Mouse (Mus musculus) kidney, postnatal 0 days (tissue): ENCODE data around the gene Ankrd17. TPM values are rescaled to one million over a fixed set of nuclear protein-coding genes. Genes with fewer than 3 reads are reported as not detected.

Source experiments
- ATAC-seq: fragments of 200-750 bp; cut with Nextera tagmentation; replicated peaks from 2 replicates; pipeline ENCODE4 v1.8.0; 2017; ENCODE audit warnings: low read depth, moderate number of reproducible peaks, moderate TSS enrichment, moderate library complexity; ENCODE audit not compliant: low FRiP score
- DNase-seq: peaks from one replicate; pipeline ENCODE4 v3.0.0-alpha.2; 2016; ENCODE audit warnings: low spot score
- H3K27ac ChIP-seq: fragments of 300-500 bp; sonication (generic); 2 replicates; pipeline ENCODE4 v1.5.1; 2014; ENCODE audit warnings: mild to moderate bottlenecking
- H3K27me3 ChIP-seq: fragments of 300-500 bp; sonication (generic); 2 replicates; pipeline ENCODE4 v1.6.1; 2014; ENCODE audit warnings: low read length, mixed read lengths; ENCODE audit not compliant: insufficient read depth
- H3K36me3 ChIP-seq: fragments of 300-500 bp; sonication (generic); 2 replicates; pipeline ENCODE4 v1.6.1; 2014; ENCODE audit warnings: low read length, mixed read lengths; ENCODE audit not compliant: insufficient read depth
- H3K4me1 ChIP-seq: fragments of 300-500 bp; sonication (generic); replicated peaks from 2 replicates; pipeline ENCODE4 v1.6.1; 2014; ENCODE audit warnings: antibody characterized with exemption, low read length, mixed read lengths; ENCODE audit not compliant: insufficient read depth
- H3K4me2 ChIP-seq: fragments of 300-500 bp; sonication (generic); 2 replicates; pipeline ENCODE4 v1.6.1; 2014; ENCODE audit warnings: mild to moderate bottlenecking, low read length, moderate library complexity, mixed read lengths
- H3K4me3 ChIP-seq: fragments of 300-500 bp; sonication (generic); replicated peaks from 2 replicates; pipeline ENCODE4 v1.5.1; 2014; ENCODE audit warnings: low read depth, low read length
- H3K9ac ChIP-seq: fragments of 300-500 bp; sonication (generic); 2 replicates; pipeline ENCODE4 v1.6.1; 2014; ENCODE audit warnings: low read depth, low read length
- H3K9me3 ChIP-seq: fragments of 300-500 bp; sonication (generic); replicated peaks from 2 replicates; pipeline ENCODE4 v1.6.1; 2016; ENCODE audit warnings: low read length, inconsistent platforms, mixed read lengths
- CTCF ChIP-seq: IDR thresholded peaks from 2 replicates; pipeline ENCODE4 v1.5.1; 2016; ENCODE audit warnings: antibody characterized with exemption, low read depth, mild to moderate bottlenecking, moderate library complexity
- WGBS: fragments of 180-500 bp; shearing (Covaris S2); extraction: QIAGEN DNeasy Blood & Tissue Kit; methylation state at CpG from one replicate; pipeline ENCODE4 v1.1.7; 2014; 5-methylcytosine and 5-hydroxymethylcytosine counted together
- polyA plus RNA-seq: library from polyadenylated mRNA; unstranded; fragments of >200 nt; fragmentation: Nextera tagmentation; extraction: Ambion mirVana; gene quantifications from 2 replicates; pipeline ENCODE4 v1.2.1, GENCODE M21; 2015

Ankrd17 gene
- polyA plus RNA-seq, 1 experiment from 2014 or later: 23.2 TPM

DNA sequence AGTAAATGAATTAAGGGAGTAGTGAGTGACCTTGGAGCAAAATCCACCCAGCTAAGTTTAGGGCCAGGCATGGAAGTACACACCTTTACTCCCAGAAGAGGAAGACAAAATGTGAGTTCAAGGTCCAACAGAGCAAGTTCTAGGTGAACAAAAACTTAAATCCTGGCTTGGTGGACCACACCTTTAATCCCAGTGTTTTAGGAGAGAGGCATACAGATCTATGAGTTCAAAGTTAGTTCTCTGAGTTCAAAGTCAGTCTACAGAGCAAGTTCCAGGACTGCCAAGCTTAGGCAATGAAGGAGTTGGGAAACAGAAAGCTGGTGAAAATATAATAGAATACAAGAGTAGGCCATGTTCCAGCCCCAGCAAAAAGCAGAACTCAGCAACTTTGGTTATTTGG is 118.9 kb downstream of the Ankrd17 start:
- Histone ChIP-seq H3K27ac (no peak overlapping the region), H3K27me3 (no peaks in the 10 kb centered on the region), H3K9ac (no peak overlapping the region), H3K36me3 (peaks cover 61% of the 10 kb centered on the region), H3K4me3 (no peak overlapping the region), H3K9me3 (no peaks in the 10 kb centered on the region), H3K4me2 (no peak overlapping the region), H3K4me1 (no peaks in the 10 kb centered on the region)
- TF ChIP-seq CTCF: no peak
- ATAC-seq (no peak), DNase-seq (no peak)

- Histone ChIP-seq H3K4me2 (no peak overlapping the region), H3K36me3 (peaks cover 63% of the 10 kb centered on the region), H3K4me1 (no peaks in the 10 kb centered on the region), H3K27me3 (no peaks in the 10 kb centered on the region), H3K9ac (no peak overlapping the region), H3K9me3 (no peaks in the 10 kb centered on the region), H3K27ac (no peak overlapping the region), H3K4me3 (no peak overlapping the region)
- TF ChIP-seq CTCF: no peak
- ATAC-seq: no peak
- WGBS: 89% methylated on average over 2 of the region's 2 CpGs
- no peak for DNase-seq
Measured at GRCm38 (mm10) chr5:90246987-90247386, 119.4 kb downstream of the Ankrd17 start.

DNA sequence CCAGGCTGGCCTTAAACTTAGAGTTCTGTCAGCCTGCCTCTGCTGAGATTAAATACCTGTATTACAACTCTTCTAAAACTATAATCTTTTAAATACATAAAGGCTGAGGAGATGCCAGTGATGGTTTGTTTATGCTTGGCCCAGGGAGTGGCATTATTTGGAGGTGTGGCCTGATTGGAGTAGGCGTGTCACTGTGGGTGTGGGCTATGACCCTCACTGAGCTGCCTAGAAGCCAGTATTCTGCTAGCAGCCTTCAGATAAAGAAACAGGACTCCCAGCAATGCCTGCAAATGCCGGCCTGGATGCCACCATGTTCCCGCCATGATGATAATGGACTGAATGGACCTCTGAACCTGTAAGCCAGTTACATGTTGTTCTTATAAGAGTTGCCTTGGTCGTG is 119.8 kb downstream of the Ankrd17 start:
- H3K4me2 ChIP-seq: no peak overlapping the region
- no peak for ATAC-seq
- WGBS: 90% methylated on average over 4 of the region's 4 CpGs
- no peak overlapping the region for H3K4me3 ChIP-seq
- H3K9me3 ChIP-seq: no peaks in the 10 kb centered on the region
- no peak for TF ChIP-seq CTCF
- peaks cover 59% of the 10 kb centered on the region for H3K36me3 ChIP-seq
- no peak for DNase-seq
- no peaks in the 10 kb centered on the region for H3K4me1 ChIP-seq
- H3K27me3 ChIP-seq: no peaks in the 10 kb centered on the region
- no peak overlapping the region for H3K27ac ChIP-seq
- no peak overlapping the region for H3K9ac ChIP-seq

DNA sequence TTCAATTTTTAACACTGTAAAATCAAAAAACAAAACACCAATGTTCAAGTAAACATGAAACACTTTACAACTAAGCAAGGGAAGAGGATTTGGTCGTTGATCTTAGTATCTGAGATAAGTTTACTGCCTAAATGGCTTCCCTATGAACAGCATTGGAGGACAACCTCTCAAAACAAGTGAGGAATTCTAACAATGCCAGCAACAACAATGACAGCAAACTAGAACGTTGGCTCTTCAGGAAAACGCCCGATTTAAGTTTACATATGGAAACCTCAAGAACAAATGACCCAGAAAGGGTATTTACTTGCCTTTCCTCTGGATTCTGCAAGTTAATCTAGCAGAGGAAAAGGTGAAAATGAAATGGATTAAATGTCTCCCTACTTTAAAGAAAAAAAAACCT is 121.0 kb downstream of the Ankrd17 start:
- 55% methylated on average over 4 of the region's 4 CpGs for WGBS
- no peaks in the 10 kb centered on the region for H3K4me1 ChIP-seq

DNA sequence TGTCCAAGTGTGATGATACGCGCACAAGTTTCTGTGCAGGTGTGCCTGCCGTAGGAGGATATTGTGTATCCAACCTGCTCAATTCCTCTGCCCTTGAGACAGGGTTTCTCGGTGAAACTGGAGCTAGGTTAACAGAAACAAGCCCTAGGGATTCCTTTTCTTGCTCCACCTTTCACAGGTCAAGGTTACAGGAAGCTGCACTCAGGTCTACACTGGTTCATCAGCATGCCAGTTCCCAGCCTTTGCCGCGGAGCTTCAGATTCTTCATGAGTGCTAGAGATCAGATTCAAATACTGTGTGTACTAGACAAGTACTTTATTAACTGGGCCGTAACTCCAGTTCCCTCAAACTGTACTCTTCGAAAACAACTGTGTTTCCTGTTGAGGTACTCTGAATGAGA is 131.2 kb downstream of the Ankrd17 start:
- Histone ChIP-seq H3K27ac (no peak overlapping the region), H3K4me2 (no peak overlapping the region), H3K9ac (no peak overlapping the region), H3K4me1 (no peaks in the 10 kb centered on the region), H3K27me3 (no peaks in the 10 kb centered on the region), H3K36me3 (peaks cover 43% of the 10 kb centered on the region), H3K9me3 (no peaks in the 10 kb centered on the region), H3K4me3 (no peak overlapping the region)
- no peak for TF ChIP-seq CTCF
- no peak for DNase-seq
- 94% methylated on average over 8 of the region's 8 CpGs for WGBS
- ATAC-seq: no peak

More for the DNA sequence above, 121.0 kb downstream of the Ankrd17 start:
- Histone ChIP-seq H3K27ac (no peak overlapping the region), H3K27me3 (no peaks in the 10 kb centered on the region), H3K36me3 (peaks cover 51% of the 10 kb centered on the region), H3K9me3 (no peaks in the 10 kb centered on the region), H3K4me2 (no peak overlapping the region), H3K9ac (no peak overlapping the region), H3K4me3 (no peak overlapping the region)
- no peak for TF ChIP-seq CTCF
- ATAC-seq: no peak
- DNase-seq: no peak

DNA sequence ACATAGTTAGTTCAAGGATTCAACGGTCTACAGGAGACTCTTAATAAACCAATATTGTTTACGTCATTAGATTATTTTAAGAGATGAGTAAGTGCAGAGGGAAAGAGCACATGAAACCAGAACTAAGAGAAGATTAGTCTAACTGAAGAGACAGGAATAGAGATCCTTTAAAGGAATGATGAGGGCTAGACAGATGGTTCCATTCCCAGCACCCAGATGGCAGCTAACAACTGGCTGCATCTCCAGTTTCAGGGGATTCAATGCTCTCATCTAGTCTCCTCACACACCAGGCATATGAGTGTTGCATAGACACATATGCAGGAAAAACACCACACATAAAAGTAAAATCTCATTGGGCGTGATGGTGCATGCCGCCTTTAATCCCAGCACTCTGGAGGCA is 133.1 kb downstream of the Ankrd17 start:
- no peaks in the 10 kb centered on the region for H3K4me1 ChIP-seq
- H3K27ac ChIP-seq: no peak overlapping the region
- H3K4me2 ChIP-seq: no peak overlapping the region
- no peak for ATAC-seq
- DNase-seq: no peak
- H3K9ac ChIP-seq: no peak overlapping the region
- no peaks in the 10 kb centered on the region for H3K9me3 ChIP-seq
- H3K4me3 ChIP-seq: no peak overlapping the region
- WGBS: 96% methylated on average over 4 of the region's 4 CpGs
- no peak for TF ChIP-seq CTCF
- H3K36me3 ChIP-seq: peaks cover 47% of the 10 kb centered on the region; the same call in 1 of the 2 replicates
- no peaks in the 10 kb centered on the region for H3K27me3 ChIP-seq

DNA sequence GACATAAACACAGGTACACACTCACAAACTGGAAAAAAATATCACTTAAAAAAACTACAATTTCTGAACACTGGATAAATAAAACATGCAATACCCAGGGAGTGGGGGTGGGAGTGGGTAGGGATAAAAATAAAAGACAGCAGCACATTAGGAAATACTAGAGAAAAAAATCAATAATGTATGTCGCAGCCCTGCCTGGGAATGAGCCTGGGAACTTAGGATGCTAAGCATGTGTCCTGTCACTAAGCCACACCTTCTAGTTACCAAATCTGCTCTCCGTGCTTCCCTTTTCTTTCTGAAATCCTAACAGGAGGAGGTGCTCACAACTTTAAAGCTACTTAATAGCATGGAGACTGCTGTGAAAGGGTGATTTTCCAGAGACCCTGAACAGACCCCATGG is 136.6 kb downstream of the Ankrd17 start:
- Histone ChIP-seq H3K27me3 (no peaks in the 10 kb centered on the region), H3K27ac (no peak overlapping the region), H3K9ac (no peak overlapping the region), H3K4me2 (no peak overlapping the region), H3K4me3 (no peak overlapping the region), H3K36me3 (peaks cover 30% of the 10 kb centered on the region; the same call in 1 of the 2 replicates), H3K4me1 (no peaks in the 10 kb centered on the region), H3K9me3 (no peaks in the 10 kb centered on the region)
- WGBS: 94% methylated on average over 2 of the region's 2 CpGs
- TF ChIP-seq CTCF: no peak
- ATAC-seq (no peak), DNase-seq (no peak)
